Mouse (Mus musculus) heart, postnatal 14 days (tissue): ENCODE data around the gene Sec13. TPM values are rescaled to one million over a fixed set of nuclear protein-coding genes. Genes with fewer than 3 reads are reported as not detected.

Experiments
- DNase-seq, 2 experiments: peaks; one replicate each; pipeline ENCODE4 v3.0.0; 2021 to 2022
- intact Hi-C: fragments of 180-260 bp; cut with DNase I; formaldehyde crosslinking; loops from one replicate; pipeline ENCODE4 v1.15.1; 2025
- long read RNA-seq, 2 experiments: library from polyadenylated mRNA; stranded (forward); transcript quantifications; one replicate each; pipeline ENCODE4 v2.0.0; 2021
- total RNA-seq, 2 experiments: library from RNA; stranded (reverse); gene quantifications; 2 replicates each; pipeline ENCODE4 v1.2.3; 2021

Gene Sec13
- 10 to 100 TPM; 74.7 to 79.9 TPM for total RNA-seq
- long read RNA-seq, experiment 1, transcript Sec13-201 (9 exons, 1,353 nt): major isoform, 134 of 147 reads
- long read RNA-seq, experiment 1, partial matches to known transcripts: 10 of 147 reads
- long read RNA-seq, experiment 1, other reads (novel, unspliced or antisense): 3 of 147 reads
- long read RNA-seq, experiment 2, transcript Sec13-201 (9 exons, 1,353 nt): major isoform, 93 of 102 reads
- long read RNA-seq, experiment 2, partial matches to known transcripts: 4 of 102 reads
- long read RNA-seq, experiment 2, other reads (novel, unspliced or antisense): 5 of 102 reads

- intact Hi-C loops: no loop called here
- DNase-seq: peak; percentile 86 to 93
Observed at GRCm38 (mm10) chr6:113740236-113741217, at the start of gene Sec13. Gene Sec13 (minus strand): TSS chr6:113740743.

DNA sequence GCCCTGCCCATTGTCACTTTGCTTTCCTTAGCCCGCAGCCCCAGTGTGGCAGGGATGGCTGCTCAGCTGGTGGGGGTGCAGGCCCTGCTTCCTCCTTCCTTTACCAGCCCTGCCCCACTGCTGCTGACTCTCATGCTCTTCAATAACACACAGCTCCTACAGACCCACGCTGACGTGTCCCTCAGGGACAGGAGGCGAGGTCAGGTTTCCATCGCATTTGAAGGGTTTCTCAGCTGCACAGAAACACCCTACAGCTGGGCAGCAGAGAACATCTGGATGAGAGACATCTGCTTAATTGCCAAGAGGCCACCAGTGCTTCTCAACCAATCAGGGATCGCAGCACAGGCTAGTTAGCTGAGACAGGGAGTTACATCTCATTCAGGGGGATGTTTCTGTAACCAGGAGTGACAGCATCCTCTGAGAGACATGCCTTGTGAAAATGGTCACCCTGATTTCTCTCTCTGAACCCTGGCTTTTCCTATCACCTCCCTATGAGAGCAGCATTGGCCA is 47.0 kb upstream of the Sec13 start:
- intact Hi-C loops: no loop called here
- DNase-seq: no peak

- intact Hi-C loops: no loop called here
- DNase-seq: no peak
Observed at GRCm38 (mm10) chr6:113785658-113786057, 45.1 kb upstream of the Sec13 start.

- intact Hi-C loops: no loop called here
- DNase-seq: no peak
Observed at GRCm38 (mm10) chr6:113778229-113778753, 37.7 kb upstream of the Sec13 start.

- intact Hi-C loops: loop anchor here (5.0 kb wide), 1 partner anchor 483 kb away; no protein-coding TSS in a partner anchor
- no peak for DNase-seq
Observed at GRCm38 (mm10) chr6:113768804-113769203, 28.3 kb upstream of the Sec13 start.

DNA sequence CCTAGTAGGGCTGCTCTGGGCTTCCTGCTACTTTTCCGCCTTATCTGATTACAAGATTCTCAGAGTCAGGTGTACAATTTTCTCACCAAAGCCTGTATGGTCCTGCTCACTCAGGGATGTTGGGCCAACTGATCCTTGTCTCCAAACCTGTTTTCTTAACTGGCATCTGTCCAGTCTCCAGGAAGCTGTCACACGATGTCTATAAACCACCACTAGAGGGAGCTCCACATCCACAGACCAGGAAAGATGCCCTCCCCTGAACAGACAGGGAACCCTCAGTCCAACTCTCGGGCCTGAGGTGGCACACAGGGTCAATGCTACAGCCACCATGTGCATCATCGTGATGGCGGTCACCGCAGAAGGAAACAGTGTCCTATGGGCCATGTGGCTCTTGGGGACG is 21.1 kb upstream of the Sec13 start:
- intact Hi-C loops: loop anchor here (1.0 to 5.0 kb wide), 2 partner anchors 146 to 310 kb away; no protein-coding TSS in a partner anchor

GRCm38 (mm10) chr6:113749119-113749685 is 8.7 kb upstream of the Sec13 start:
- no peak for DNase-seq
- intact Hi-C loops: no loop called here

More for the DNA sequence above, 21.1 kb upstream of the Sec13 start:
- DNase-seq: peak; percentile 49 to 67

DNA sequence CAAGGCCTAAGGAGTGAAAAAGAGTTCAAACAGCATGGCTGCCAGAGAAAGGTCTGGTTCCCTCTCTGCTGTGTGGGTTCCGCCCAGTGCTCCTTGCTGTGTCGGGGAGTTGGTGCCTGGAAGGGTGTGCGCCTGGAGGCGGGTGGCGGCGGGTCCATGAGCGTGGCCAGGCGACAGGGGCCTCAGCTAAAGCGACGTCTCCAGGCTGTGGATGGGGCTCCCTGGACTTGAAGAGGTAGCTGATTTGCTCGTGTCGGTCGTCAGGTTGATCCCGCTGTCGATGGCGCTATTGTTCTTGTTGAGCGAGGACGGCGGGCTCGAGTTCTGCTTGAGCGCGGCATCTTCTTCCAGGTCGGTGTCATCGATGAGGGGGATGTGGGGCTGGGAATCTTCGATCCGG is 7.8 kb upstream of the Sec13 start:
- intact Hi-C loops: no loop called here
- DNase-seq: no peak

DNA sequence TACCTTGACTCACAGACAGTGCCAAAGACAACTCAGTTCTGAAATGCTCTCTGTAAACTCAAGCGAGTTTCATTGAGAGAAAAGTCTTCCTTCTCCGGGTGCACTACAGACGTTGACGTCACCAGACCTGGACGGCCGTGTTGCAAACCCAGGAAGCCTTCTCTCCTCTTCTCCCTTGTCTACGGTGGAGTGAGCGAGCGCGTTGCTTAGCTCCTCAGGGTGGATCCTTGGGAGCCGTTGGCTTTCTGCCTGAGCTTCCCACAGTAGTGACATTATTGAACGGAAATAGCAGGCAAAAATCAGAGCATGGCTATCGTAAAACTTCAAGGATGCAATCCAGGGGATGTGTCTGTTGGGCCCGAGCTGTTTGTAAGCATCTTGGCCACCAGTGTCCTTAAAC is 6.7 kb upstream of the Sec13 start:
- DNase-seq: no peak
- intact Hi-C loops: no loop called here

DNA sequence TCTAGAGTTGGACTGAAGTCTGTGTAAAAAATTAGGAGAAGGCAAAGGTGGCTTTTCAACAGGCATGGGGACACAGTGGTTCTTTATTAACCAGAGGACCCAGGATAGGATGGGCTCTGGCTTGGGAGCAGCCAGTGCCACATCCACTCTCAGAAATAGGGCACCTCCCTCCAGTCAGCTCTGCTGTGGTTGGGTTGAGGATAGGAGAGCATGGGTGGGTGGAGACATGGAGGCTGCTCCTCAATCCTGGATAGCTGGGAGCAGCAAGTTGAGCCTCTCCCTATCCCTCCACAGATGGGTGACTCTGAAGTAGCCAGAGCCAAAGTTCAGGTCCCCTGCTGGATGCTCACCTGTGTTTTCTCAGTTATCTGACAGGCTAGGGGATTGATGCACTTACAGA is 4.6 kb upstream of the Sec13 start:
- intact Hi-C loops: no loop called here
- no peak for DNase-seq

DNA sequence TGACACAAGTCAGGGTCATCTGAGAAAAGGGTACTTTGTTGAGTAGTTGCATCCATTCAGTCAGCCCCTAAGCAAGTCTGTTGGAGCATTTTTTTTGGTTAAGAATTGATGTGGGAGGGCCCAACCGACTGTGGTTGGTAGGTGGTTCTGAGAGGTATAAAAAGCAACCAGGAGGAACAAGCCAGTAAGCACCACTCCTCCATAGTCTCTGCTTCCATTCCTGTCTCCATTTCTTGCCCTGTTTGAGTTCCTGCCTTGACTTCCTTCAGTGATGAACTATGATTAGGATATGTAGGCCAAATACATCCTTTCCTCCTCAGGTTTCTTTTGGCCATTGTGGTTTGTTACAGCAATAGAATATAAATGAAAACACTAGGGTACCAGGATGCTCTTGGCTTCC is 2.6 kb upstream of the Sec13 start:
- DNase-seq: no peak
- intact Hi-C loops: no loop called here

DNA sequence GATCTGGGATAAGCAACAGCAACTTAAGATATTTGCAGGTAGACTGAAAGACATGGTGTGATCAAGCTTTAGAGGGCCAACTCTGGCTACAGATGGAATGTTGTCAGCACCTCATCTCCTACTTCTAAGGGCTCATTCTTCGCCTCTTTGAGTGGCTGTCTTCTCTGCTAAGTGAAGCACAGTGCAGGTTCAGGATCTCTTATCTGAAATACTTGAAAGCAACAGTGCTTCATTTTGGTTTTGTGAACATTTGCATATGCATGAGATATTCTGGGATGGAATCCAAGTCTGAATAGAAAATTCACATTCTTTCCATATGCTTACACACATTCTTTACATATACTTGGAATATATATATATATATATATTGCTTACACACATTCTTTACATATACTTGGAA is 1.8 kb upstream of the Sec13 start:
- intact Hi-C loops: no loop called here
- no peak for DNase-seq

DNA sequence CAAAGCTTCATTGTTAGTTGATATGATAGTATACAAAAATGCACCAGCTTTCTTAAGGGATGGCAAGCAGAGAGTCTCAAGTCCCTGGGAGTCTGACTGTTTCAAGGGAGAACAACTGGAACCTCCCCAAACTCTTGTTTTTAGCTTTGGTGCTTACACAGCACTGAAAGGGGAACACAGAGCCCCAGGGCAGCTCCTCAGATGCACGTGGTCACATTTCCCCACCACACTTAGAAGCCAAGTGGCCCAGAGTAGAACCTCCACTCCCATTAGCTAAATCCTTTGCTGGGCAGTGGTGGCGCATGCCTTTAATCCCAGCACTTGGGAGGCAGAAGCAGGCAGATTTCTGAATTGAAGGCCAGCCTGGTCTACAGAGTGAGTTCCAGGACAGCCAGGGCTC is 882 bp upstream of the Sec13 start:
- intact Hi-C loops: no loop called here
- DNase-seq: no peak

- no peak for DNase-seq
- intact Hi-C loops: no loop called here
Observed at GRCm38 (mm10) chr6:113737318-113738046, 3.1 kb downstream of the Sec13 start.

- DNase-seq: no peak
- intact Hi-C loops: no loop called here
Observed at GRCm38 (mm10) chr6:113731296-113731695, 9.2 kb downstream of the Sec13 start.

GRCm38 (mm10) chr6:113728181-113728580 is 12.4 kb downstream of the Sec13 start:
- DNase-seq: no peak
- intact Hi-C loops: no loop called here

DNA sequence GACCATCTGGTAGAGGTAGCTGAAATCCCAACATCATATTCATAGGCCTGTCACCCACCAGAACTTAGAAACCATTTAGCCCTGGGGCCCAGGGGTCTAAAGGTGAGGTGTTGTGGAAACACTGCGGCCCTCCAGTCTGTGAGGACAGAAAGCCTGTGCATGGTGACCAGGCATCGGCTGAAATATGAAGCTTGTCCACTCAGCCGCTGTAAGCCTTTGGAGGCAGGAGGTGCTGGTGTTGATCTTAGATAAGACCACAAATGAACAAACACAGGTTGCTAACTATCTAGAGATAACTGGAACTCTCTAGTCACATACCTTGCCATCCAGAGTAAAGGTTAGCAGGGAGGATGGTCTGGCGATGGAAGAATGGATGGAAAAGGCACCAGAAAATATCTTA is 19.5 kb downstream of the Sec13 start:
- DNase-seq: no peak
- intact Hi-C loops: no loop called here

DNA sequence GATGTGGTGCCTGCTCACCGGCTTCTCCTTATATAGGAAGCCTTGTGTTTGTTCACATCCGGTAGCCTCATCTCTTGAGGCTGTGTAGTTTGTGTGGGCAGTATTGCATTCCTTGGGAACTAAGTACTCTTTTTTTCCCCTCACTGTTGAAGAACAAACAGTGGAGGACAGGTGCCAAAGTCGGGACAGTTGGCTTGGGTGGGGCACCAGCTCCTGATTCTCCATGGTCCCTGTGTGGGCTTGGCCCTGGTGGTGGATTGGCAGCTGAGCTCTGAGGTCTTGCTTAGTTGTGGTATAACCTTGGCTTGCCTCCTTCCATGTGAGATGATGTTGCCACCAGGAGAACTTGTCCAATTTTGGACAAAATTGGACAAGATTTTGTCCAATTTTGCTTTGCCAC is 20.7 kb downstream of the Sec13 start, which contains the start of gene Ghrl:
TSS of gene Ghrl (minus strand) at position 3 of the 400 bp plus-strand sequence.
- intact Hi-C loops: no loop called here

GRCm38 (mm10) chr6:113717541-113717940 is 23.0 kb downstream of the Sec13 start:
- intact Hi-C loops: no loop called here
- DNase-seq: no peak

More for the DNA sequence above, 20.7 kb downstream of the Sec13 start, which contains the start of gene Ghrl:
- no peak for DNase-seq

DNA sequence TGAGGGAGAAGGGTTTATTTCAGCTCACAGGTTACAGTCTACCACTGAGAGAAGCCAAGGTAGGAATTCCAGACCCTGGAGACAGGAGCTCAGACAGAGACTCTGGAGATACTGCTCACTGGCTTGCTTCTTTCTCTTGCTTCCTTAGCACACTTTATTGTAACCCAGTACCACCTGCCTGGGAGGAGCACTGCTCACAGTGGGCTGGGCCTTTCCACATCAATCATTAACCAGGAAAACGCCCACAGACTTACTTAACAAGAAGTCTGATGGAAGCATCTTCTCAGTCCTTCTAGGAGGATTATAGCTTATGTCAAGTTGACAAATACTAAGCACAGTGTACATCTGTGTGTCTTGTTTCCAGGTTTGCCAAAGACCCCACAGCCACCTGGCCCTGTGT is 25.7 kb downstream of the Sec13 start:
- intact Hi-C loops: no loop called here
- no peak for DNase-seq
